Mouse (Mus musculus) MEL (cell line): Measurements from ENCODE around the gene AU040320. TPM values are rescaled to one million over a fixed set of nuclear protein-coding genes. Genes with fewer than 3 reads are reported as not detected.

Experiments used
- DNase-seq: peaks from one replicate; pipeline ENCODE4 v3.0.0; 2011; ENCODE audit warnings: low read depth, low spot score
- H3K27ac ChIP-seq: 2 replicates; pipeline ENCODE4 v1.5.1; 2012; ENCODE audit warnings: low read depth, mild to moderate bottlenecking, control low read depth, low read length, moderate library complexity; ENCODE audit not compliant: control insufficient read depth
- H3K27me3 ChIP-seq, 2 experiments: fragments of 150-350 bp in 1 of 2; sonication (generic) in 1 of 2; 2 replicates each; pipeline ENCODE4 v1.6.1; 2012; ENCODE audit warnings: low read length in 2 of 2, mild to moderate bottlenecking in 2 of 2, improper control_type of control experiment in 1 of 2, moderate library complexity in 1 of 2; ENCODE audit not compliant: insufficient read depth in 2 of 2, control insufficient read depth in 1 of 2
- H3K36me3 ChIP-seq, 2 experiments: 2 replicates each; pipeline ENCODE4 v1.6.1; 2012 to 2014; ENCODE audit warnings: low read length in 2 of 2, improper control_type of control experiment in 1 of 2, inconsistent platforms in 1 of 2, mild to moderate bottlenecking in 1 of 2; ENCODE audit not compliant: insufficient read depth in 2 of 2, control insufficient read depth in 1 of 2
- H3K4me1 ChIP-seq, 2 experiments: fragments of 150-350 bp in 1 of 2; sonication (generic) in 1 of 2; 2 replicates each; pipeline ENCODE4 v1.6.1; 2012; ENCODE audit warnings: low read length in 2 of 2, improper control_type of control experiment in 1 of 2, mild to moderate bottlenecking in 1 of 2; ENCODE audit not compliant: insufficient read depth in 2 of 2, control insufficient read depth in 1 of 2
- H3K4me3 ChIP-seq, 2 experiments: fragments of 150-350 bp in 1 of 2; sonication (generic) in 1 of 2; 2 replicates each; pipeline ENCODE4 v1.5.1; 2012; ENCODE audit warnings: low read depth in 2 of 2, low read length in 2 of 2, mild to moderate bottlenecking in 2 of 2, moderate library complexity in 2 of 2, control low read depth in 1 of 2, improper control_type of control experiment in 1 of 2; ENCODE audit not compliant: control insufficient read depth in 1 of 2, insufficient read depth in 1 of 2
- H3K79me2 ChIP-seq: 2 replicates; pipeline ENCODE4 v1.6.1; 2012; ENCODE audit warnings: mild to moderate bottlenecking, low read length, moderate library complexity; ENCODE audit not compliant: control insufficient read depth, poor library complexity, insufficient read depth
- H3K9ac ChIP-seq: 2 replicates; pipeline ENCODE4 v1.6.1; 2012; ENCODE audit warnings: low read depth, mild to moderate bottlenecking, control low read depth, low read length, moderate library complexity; ENCODE audit not compliant: control insufficient read depth, poor library complexity, severe bottlenecking
- H3K9me3 ChIP-seq: fragments of 150-350 bp; sonication (generic); replicated peaks from 2 replicates; pipeline ENCODE4 v1.6.1; 2012; ENCODE audit warnings: mild to moderate bottlenecking, low read length, improper control_type of control experiment, moderate library complexity; ENCODE audit not compliant: insufficient read depth
- E2F4 ChIP-seq: IDR thresholded peaks from 2 replicates; pipeline ENCODE4 v1.6.1; 2011; ENCODE audit warnings: low read depth, low read length, improper control_type of control experiment, borderline replicate concordance
- ELF1 ChIP-seq: IDR thresholded peaks from 2 replicates; pipeline ENCODE4 v1.6.1; 2014; ENCODE audit warnings: low read depth, mild to moderate bottlenecking, inconsistent platforms, low read length, improper control_type of control experiment, moderate library complexity
- EP300 ChIP-seq, 2 experiments: IDR thresholded peaks; 2 replicates each; pipeline ENCODE4 v1.6.1; 2011; ENCODE audit warnings: improper control_type of control experiment in 2 of 2, low read length in 2 of 2, low read depth in 1 of 2, mild to moderate bottlenecking in 1 of 2
- ETS1 ChIP-seq: IDR thresholded peaks from 2 replicates; pipeline ENCODE4 v1.6.1; 2012; ENCODE audit warnings: low read depth, mild to moderate bottlenecking, inconsistent platforms, low read length, improper control_type of control experiment, moderate library complexity
- GABPA ChIP-seq: IDR thresholded peaks from 2 replicates; pipeline ENCODE4 v1.6.1; 2012; ENCODE audit warnings: low read depth, mild to moderate bottlenecking, inconsistent platforms, low read length, improper control_type of control experiment, moderate library complexity
- GATA1 ChIP-seq: IDR thresholded peaks from 2 replicates; pipeline ENCODE4 v1.6.1; 2011; ENCODE audit warnings: low read depth, low read length, improper control_type of control experiment
- JUND ChIP-seq: IDR thresholded peaks from 2 replicates; pipeline ENCODE4 v1.6.1; 2011; ENCODE audit warnings: low read depth, mild to moderate bottlenecking, improper control_type of control experiment, low read length
- KAT2A ChIP-seq: conservative IDR thresholded peaks from 2 replicates; pipeline ENCODE4 v1.6.1; 2012; ENCODE audit warnings: low read depth, low read length, improper control_type of control experiment, inconsistent platforms
- MAX ChIP-seq: IDR thresholded peaks from 2 replicates; pipeline ENCODE4 v1.6.1; 2011; ENCODE audit warnings: low read length, improper control_type of control experiment
- MAZ ChIP-seq: IDR thresholded peaks from 2 replicates; pipeline ENCODE4 v1.6.1; 2012; ENCODE audit warnings: low read depth, mild to moderate bottlenecking, inconsistent platforms, low read length, improper control_type of control experiment
- MEF2A ChIP-seq: IDR thresholded peaks from 2 replicates; pipeline ENCODE4 v1.6.1; 2014; ENCODE audit warnings: low read depth, mild to moderate bottlenecking, inconsistent platforms, low read length, improper control_type of control experiment; ENCODE audit not compliant: poor library complexity, insufficient replicate concordance, severe bottlenecking; ENCODE audit errors: extremely low read depth
- NELFE ChIP-seq: IDR thresholded peaks from 2 replicates; pipeline ENCODE4 v1.6.1; 2011; ENCODE audit warnings: low read depth, low read length, improper control_type of control experiment
- POLR2A ChIP-seq, 2 experiments: IDR thresholded peaks; 2 replicates each; pipeline ENCODE4 v1.6.1; 2011 to 2012; ENCODE audit warnings: low read length in 2 of 2, mild to moderate bottlenecking in 2 of 2, control low read depth in 1 of 2, improper control_type of control experiment in 1 of 2, low read depth in 1 of 2, moderate library complexity in 1 of 2; ENCODE audit not compliant: control insufficient read depth in 1 of 2, insufficient read depth in 1 of 2, poor library complexity in 1 of 2
- POLR2AphosphoS2 ChIP-seq: IDR thresholded peaks from 2 replicates; pipeline ENCODE4 v1.6.1; 2011; ENCODE audit warnings: low read length, improper control_type of control experiment
- POLR2AphosphoS5 ChIP-seq: IDR thresholded peaks from 2 replicates; pipeline ENCODE4 v1.6.1; 2012; ENCODE audit warnings: low read depth, borderline replicate concordance, mild to moderate bottlenecking, inconsistent platforms, low read length, moderate library complexity, mixed read lengths
- RAD21 ChIP-seq: IDR thresholded peaks from 2 replicates; pipeline ENCODE4 v1.6.1; 2011; ENCODE audit warnings: mild to moderate bottlenecking, low read depth, low read length, improper control_type of control experiment
- RCOR1 ChIP-seq: IDR thresholded peaks from 2 replicates; pipeline ENCODE4 v1.6.1; 2012; ENCODE audit warnings: low read depth, mild to moderate bottlenecking, inconsistent platforms, low read length, improper control_type of control experiment
- SIN3A ChIP-seq: IDR thresholded peaks from 2 replicates; pipeline ENCODE4 v1.6.1; 2012; ENCODE audit warnings: low read length, improper control_type of control experiment, inconsistent platforms
- TAL1 ChIP-seq: IDR thresholded peaks from 2 replicates; pipeline ENCODE4 v1.6.1; 2012; ENCODE audit warnings: mild to moderate bottlenecking, inconsistent platforms, low read length, moderate library complexity, mixed read lengths
- TCF12 ChIP-seq: IDR thresholded peaks from 2 replicates; pipeline ENCODE4 v1.6.1; 2014; ENCODE audit warnings: low read depth, mild to moderate bottlenecking, inconsistent platforms, low read length, improper control_type of control experiment, moderate library complexity
- UBTF ChIP-seq: IDR thresholded peaks from 2 replicates; pipeline ENCODE4 v1.6.1; 2012; ENCODE audit warnings: low read depth, mild to moderate bottlenecking, inconsistent platforms, low read length, improper control_type of control experiment, moderate library complexity, borderline replicate concordance; ENCODE audit not compliant: insufficient read depth
- ZC3H11A ChIP-seq: IDR thresholded peaks from 2 replicates; pipeline ENCODE4 v1.6.1; 2012; ENCODE audit warnings: low read depth, mild to moderate bottlenecking, inconsistent platforms, low read length, improper control_type of control experiment
- ZMIZ1 ChIP-seq: IDR thresholded peaks from 2 replicates; pipeline ENCODE4 v1.6.1; 2012; ENCODE audit warnings: low read depth, mild to moderate bottlenecking, inconsistent platforms, low read length, improper control_type of control experiment, moderate library complexity
- ZNF384 ChIP-seq: IDR thresholded peaks from 2 replicates; pipeline ENCODE4 v1.6.1; 2012; ENCODE audit warnings: low read depth, mild to moderate bottlenecking, inconsistent platforms, low read length, improper control_type of control experiment
- polyA plus RNA-seq, 2 experiments: library from polyadenylated mRNA; stranded (reverse) in 1 of 2; unstranded in 1 of 2; fragments of >175 nt in 1 of 2; fragments of >200 nt in 1 of 2; gene quantifications; 2 replicates each; pipeline versions ENCODE4 v1.2.1 to v1.2.4; 2012; ENCODE audit warnings: low replicate concordance in 2 of 2, low read depth in 1 of 2; ENCODE audit not compliant: insufficient read length in 2 of 2, insufficient read depth in 1 of 2, missing spikeins in 1 of 2
- total RNA-seq: library from RNA; depleted of rRNA; stranded (reverse); fragments of 300-350 nt; gene quantifications from 2 replicates; pipeline ENCODE4 v1.2.3, GENCODE M21; 2012

Gene AU040320
- total and polyA plus RNA-seq, 3 experiments, result 10.2 to 17.1 TPM; not detected in 1

- Histone ChIP-seq H3K27me3 (no peaks in the 10 kb centered on the region), H3K36me3 (no peaks in the 10 kb centered on the region; a peak in 1 of 4 replicates), H3K9me3 (no peaks in the 10 kb centered on the region), H3K27ac (no peak overlapping the region), H3K4me3 (no peak overlapping the region), H3K4me1 (no peaks in the 10 kb centered on the region), H3K79me2 (no peaks in the 10 kb centered on the region), H3K9ac (no peak overlapping the region)
- no peak for TF ChIP-seq MAZ
- no peak for TF ChIP-seq POLR2A (IDR thresholded peaks at IDR 0.05; ENCODE audit: control insufficient read depth in 1 of 2, insufficient read depth in 1 of 2, low read depth in 1 of 2, low read length in 2 of 2, poor library complexity in 1 of 2)
- no peak for TF ChIP-seq RAD21
- no peak for TF ChIP-seq ELF1
- TF ChIP-seq GABPA, result no peak
- TF ChIP-seq ZNF384, result no peak
- TF ChIP-seq GATA1, result no peak
- TF ChIP-seq ZC3H11A, result no peak
- TF ChIP-seq UBTF, result no peak
- no peak for TF ChIP-seq SIN3A
- no peak for TF ChIP-seq KAT2A
- no peak for TF ChIP-seq MEF2A
- TF ChIP-seq ETS1, result no peak
- TF ChIP-seq MAX, result no peak
- no peak for DNase-seq
These were observed 59.9 kb downstream of the AU040320 start for GRCm38 (mm10) chr4:126813212-126813611.

GRCm38 (mm10) chr4:126814854-126815253 lies 61.5 kb downstream of the AU040320 start:
- Histone ChIP-seq H3K4me3 (no peak overlapping the region), H3K9ac (no peak overlapping the region), H3K79me2 (no peaks in the 10 kb centered on the region), H3K36me3 (no peaks in the 10 kb centered on the region; a peak in 1 of 4 replicates), H3K27ac (no peak overlapping the region), H3K4me1 (no peaks in the 10 kb centered on the region), H3K27me3 (no peaks in the 10 kb centered on the region), H3K9me3 (no peaks in the 10 kb centered on the region)
- no peak for DNase-seq
- TF ChIP-seq ZMIZ1 (no peak), EP300 (IDR thresholded peaks at IDR 0.05; ENCODE audit: low read depth in 1 of 2, low read length in 2 of 2) (no peak), TCF12 (no peak), NELFE (no peak), MAZ (no peak), JUND (no peak), TAL1 (no peak), POLR2AphosphoS5 (no peak), ZC3H11A (no peak), ELF1 (no peak), RCOR1 (no peak), GABPA (no peak), E2F4 (no peak), GATA1 (no peak), ETS1 (no peak), POLR2AphosphoS2 (no peak)
- TF ChIP-seq, all 39 proteins: peak for 0
